Mouse (Mus musculus): ENCODE results near the gene Cog4. TPM values are rescaled to one million over a fixed set of nuclear protein-coding genes. Genes with fewer than 3 reads are reported as not detected.
A peak's percentile ranks its signal among the peaks of the same experiment; 100 is the strongest.
"Not testable (repeated sequence)": the region's sequence is repeated elsewhere in the genome, so short reads cannot be mapped to it uniquely, and the experiment has no call there.

Gene Cog4
- total RNA-seq, 2 experiments from 2014 or later: 63.5 to 67.0 TPM

DNA sequence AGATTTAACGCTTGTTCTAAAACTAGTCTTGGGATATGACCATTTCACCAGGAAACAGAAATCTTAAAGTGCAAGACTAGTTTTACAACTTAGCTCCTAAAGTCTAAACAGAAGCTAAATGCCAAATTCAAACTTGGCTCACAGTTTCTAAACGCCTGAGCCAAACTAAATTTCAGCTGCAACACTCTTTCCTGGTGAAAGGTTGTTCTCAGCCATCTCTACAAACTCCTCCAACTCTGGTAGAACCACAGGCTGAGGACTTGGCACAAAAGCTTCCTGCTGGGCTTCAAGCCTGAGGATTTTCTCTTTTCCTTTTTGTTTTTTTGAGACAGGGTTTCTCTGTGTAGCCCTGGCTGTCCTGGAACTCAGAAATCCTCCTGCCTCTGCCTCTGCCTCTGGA is 26.1 kb upstream of the Cog4 start:
- no peak for DNase-seq
- intact Hi-C loops (cut with DNase I): no loop called here

DNA sequence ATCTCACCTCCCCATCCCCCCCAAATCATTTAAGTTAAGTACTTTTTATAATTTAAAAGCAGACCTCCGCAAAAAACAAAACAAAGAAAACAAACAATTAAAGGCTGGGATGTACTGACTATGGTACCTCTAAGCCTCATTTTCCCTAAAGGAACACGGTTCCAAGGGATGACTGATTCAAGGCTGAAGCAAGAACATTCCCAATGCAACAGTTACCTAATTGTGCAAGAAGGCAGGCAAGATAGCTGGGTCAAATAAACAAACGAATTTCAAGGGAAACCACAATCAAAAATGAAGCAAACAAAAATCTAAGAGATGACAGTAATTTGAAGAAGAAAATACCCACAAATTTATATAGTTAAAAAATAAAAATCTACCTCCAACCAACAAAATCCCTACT is 24.4 kb upstream of the Cog4 start:
- DNase-seq: no peak
- intact Hi-C loops (cut with DNase I): no loop called here

DNA sequence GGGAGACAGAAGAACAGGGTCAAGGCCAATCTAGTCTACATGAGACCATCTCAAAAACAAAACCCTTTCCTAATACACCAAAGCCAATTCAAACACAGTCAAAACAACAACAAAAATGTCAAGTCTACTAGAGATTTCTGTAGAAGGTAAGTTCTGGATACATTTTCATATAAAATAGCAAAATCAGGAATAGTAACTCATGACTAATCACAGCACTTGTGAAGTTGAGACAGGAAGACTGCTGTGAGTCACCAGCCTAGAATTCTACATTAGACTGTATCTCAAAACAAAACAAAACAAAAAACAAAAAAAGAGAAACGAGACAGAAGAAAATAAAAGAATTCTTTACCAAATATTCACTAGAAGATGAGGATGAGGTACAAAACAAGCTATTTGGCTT is 21.5 kb upstream of the Cog4 start:
- DNase-seq: no peak
- intact Hi-C loops (cut with DNase I): loop anchor here (5.0 kb wide), 1 partner anchor 73 kb away; no protein-coding TSS in a partner anchor

DNA sequence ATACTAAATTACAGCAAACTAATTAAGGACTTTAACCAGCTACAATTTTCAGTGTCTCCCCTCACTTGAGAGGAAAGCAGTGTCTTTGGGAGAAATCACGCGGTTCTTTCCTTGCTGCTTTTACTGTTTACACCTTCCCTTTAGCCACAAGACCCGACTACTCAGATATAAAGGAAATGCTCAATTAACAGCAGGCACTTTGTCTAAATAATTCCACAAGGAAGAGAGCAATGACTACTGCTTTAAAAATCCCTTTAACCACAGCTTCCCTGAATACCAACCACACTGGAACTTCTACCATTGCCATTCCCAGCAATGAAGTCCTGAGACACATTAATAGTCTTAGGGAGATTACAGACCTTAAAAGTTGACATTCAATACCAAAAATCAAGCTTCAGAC is 17.9 kb upstream of the Cog4 start:
- intact Hi-C loops (cut with DNase I): loop anchor here (5.0 kb wide), 1 partner anchor 76 kb away; no protein-coding TSS in a partner anchor
- DNase-seq: no peak

DNA sequence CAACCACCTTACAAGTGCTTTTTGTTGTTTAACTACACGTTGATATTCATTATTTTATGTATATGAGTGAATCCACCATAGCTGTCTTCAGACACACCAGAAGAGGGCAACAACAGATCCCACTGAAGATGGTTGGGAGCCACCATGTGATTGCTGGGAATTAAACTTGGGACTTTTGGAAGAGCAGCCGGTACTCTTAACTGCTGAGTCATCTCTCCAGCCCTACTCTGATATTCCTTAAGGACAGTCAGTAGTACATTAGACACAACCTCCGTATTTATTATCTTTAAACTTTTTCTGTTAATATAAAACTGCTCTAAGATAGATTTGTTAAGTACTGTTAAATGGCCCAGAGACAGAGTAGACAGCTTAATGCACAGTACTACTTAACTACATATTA is 14.4 kb upstream of the Cog4 start:
- intact Hi-C loops (cut with DNase I): no loop called here
- no peak for DNase-seq

DNA sequence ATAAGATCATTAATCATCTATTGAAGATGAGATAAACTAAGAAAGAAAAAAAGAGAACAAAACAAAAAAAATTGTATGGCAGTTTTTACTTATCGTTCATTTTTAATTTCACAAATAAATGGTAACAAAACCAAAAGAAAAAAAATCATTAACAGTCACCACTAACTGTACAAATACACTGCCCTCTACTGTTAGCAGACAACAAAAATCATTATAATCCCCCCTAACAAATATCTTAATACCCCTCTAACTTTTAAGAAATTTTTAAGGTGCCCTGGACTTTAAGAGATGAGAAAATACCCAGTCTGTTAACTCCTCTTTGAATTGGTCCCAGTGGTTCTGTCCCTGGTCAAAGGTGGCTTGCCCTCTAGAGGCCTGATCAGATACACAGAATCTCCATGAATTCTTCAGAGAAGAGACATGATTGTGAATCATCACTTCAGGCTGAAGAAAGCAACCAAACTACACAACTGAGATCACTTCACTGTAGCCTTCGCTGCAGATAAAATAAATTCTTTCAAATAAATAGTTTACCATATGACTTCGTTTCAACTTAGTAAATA is 4.3 kb upstream of the Cog4 start:
- DNase-seq: no peak
- intact Hi-C loops (cut with DNase I): loop anchor here (5.0 kb wide), 1 partner anchor 90 kb away; no protein-coding TSS in a partner anchor

DNA sequence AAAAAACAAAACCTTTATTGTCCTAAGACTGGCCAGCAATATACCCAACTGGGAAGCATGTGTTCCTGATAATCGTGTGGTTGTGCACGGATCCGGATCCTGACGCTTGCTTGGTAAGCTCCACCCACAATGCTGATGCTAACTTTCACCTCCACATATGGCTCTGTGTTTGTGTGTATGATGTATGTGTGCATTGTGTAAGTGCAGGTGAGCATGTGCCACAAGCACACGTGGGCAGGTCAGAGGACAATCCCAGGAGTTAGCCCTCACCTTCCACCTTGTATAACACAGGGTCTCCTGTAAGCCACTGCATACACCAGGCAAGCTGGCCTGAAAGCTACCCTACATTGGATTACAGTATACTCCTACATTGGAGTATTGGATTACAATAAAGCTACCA is 3.2 kb upstream of the Cog4 start:
- intact Hi-C loops (cut with DNase I): loop anchor here (5.0 kb wide), 1 partner anchor 91 kb away; no protein-coding TSS in a partner anchor
- DNase-seq: no peak

DNA sequence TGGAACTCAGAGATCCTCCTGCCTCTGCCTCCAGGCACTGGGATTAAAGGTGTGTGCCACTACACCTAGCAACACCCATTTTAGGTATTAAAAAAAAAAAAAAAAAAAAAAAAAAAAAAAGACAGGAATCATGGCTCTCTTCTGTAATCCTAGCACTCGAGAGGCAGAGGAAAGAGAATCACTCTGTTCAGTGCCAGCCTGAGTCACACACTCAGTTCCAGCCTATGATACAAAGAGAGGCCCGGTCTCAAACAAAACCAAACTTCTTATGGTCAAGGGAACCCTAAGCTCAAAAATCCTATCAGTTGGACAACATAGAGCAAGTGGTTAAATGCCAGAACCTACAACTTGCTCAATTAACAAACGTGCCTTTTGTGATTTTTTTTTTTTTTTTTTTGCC is 1.5 kb upstream of the Cog4 start:
- intact Hi-C loops (cut with DNase I): loop anchor here (5.0 kb wide), 1 partner anchor 93 kb away; no protein-coding TSS in a partner anchor
- no peak for DNase-seq

DNA sequence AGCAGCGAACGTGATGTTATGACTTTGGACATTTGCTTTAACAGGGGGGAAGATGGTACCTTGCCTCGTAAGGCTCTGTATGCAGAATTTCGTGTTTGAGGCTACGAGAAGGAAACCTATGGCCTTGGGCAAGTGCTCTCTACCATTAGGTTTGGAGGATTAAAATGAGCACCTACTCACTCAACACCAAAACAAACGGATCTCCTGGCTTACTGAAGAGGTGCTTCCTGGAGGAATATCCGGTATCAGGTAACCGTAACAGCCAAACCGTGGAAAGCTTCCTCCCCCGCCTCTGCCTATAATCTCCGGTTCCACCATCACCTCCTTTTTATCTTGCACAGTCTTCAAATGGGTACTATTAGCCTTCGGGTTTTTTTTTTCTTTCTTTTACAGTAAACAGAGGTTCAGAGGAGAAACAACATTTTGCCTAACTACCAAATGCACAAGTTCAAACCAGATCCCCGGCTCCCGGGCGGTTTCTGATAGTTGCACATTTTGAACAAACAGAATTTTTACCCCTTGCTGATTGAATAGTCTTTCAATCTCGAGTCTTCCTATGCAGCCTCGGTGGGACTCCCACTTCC is 487 bp upstream of the Cog4 start:
- peak in 1 of 2 experiments; percentile 3 for DNase-seq
- intact Hi-C loops (cut with DNase I): no loop called here

DNA sequence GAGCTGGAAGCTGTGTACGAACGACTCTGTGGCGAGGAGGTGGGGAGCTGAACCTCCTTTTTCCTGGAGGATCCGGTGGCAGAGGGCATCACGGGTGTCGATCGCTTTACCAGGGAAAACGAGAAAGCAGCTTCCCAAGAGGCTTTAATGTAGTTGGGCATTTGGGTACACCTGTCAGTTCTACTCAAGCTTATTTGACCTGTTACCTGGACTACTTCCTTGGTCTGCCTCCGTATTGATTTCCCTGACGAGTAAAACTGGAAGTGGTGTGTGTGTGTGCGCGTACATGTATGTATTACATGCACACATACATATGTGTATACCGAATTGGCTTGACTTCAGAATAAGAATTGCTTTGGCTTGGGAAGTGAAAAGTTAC is 760 bp downstream of the Cog4 start:
- intact Hi-C loops (cut with DNase I): no loop called here
- DNase-seq: no peak

DNA sequence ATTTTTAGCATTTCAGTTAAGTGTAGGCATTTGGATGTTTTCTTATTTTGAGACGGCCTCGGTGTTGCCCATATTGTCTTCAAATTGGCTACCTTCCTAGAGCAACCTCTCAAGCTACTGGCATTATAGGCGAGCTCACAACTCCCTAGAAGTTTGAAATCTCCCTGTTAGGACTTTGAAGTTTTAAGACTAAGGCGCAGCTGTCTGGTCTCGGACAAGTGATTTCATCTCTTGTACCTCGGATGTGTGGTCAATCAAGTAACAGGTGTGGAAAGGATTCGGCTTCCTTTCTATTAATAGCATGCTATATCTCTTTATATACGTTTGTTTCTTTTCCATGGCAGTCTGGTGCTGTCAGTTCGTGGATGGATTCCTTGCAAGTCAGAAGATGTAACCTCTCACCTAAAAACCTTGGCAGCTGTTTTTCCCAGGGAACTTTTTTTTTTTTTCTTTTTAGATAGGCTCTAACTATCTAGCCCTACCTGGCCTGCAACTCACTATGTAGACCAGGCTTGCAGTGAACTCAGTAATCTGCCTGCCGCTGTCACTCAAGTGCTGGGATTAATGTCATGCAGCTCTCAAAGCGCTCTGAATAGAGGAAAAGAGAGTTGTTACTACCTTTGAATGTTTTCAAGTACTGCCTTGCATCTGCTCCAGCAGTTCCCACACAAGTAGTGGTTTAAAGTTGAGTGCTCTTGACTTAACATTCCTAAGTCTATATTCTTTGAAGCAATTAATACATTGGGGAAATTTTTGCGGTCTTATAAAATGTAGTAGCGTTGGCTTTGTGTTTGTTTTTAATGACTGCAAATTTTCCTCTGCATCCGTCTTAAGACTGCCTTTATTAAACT is 1.5 kb downstream of the Cog4 start:
- no peak for DNase-seq
- intact Hi-C loops (cut with DNase I): no loop called here

DNA sequence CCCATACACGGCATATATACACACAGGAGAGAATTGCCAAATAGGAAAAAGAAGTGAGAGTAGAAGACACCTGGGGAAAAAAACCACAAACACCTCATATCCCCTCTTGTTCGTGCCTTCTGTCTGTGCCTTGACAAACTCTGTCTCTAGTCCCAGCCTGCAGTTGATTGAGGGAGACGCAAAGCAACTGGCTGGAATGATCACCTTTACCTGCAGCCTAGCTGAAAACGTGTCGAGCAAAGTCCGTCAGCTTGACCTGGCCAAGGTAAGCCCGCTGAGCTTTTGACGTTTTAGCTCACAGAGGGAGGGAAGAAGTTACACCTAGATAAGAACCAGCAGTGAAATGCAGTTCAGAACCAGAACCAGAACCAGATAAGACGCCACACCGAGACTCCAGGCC is 4.8 kb downstream of the Cog4 start:
- DNase-seq: no peak
- intact Hi-C loops (cut with DNase I): no loop called here

DNA sequence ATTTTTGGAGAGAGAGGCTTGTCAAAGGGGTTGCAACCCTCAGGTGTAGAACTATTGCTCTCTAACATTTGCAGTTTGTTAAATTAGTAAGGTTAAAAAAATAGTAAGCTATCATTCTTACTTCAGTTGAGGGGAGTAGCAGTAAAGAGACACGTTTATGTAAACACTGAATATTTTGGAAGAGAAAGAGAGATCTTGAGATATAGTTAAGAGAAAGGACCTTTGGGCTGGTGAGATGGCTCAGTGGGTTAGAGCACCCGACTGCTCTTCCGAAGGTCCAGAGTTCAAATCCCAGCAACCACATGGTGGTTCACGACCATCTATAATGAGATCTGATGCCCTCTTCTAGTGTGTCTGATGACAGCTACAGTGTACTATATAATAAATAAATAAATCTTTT is 9.7 kb downstream of the Cog4 start:
- DNase-seq; intact Hi-C loops (cut with DNase I): not testable (repeated sequence)

DNA sequence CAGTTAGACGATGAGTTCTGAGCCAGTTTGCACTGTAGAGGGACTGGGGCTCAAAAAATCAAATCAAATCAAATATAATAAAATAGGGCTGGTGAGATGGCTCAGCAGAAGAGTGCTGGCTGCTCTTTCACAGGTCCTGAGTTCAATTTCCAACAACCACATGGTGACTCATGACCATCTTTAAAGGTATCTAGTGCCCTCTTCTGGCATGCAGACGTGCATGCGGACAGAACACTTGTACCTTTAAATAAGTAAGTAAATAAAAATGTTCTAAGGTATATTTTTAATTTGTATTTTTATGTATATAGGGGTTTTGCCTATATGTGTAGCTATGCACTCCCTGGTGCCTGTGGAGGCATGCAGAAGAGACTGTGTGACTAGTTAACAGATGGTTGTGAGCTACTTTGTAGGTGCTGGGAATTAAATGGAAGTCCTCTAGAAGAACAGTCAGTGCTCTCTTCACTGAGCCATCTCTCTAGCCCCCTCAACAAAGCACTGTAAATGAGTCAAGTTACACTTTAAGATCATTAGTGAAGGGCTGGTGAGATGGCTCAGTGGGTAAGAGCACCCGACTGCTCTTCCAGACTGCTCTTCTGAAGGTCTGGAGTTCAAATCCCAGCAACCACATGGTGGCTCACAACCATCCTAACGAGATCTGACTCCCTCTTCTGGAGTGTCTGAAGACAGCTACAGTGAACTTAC is 10.5 kb downstream of the Cog4 start:
- DNase-seq: no peak
- intact Hi-C loops (cut with DNase I): no loop called here

DNA sequence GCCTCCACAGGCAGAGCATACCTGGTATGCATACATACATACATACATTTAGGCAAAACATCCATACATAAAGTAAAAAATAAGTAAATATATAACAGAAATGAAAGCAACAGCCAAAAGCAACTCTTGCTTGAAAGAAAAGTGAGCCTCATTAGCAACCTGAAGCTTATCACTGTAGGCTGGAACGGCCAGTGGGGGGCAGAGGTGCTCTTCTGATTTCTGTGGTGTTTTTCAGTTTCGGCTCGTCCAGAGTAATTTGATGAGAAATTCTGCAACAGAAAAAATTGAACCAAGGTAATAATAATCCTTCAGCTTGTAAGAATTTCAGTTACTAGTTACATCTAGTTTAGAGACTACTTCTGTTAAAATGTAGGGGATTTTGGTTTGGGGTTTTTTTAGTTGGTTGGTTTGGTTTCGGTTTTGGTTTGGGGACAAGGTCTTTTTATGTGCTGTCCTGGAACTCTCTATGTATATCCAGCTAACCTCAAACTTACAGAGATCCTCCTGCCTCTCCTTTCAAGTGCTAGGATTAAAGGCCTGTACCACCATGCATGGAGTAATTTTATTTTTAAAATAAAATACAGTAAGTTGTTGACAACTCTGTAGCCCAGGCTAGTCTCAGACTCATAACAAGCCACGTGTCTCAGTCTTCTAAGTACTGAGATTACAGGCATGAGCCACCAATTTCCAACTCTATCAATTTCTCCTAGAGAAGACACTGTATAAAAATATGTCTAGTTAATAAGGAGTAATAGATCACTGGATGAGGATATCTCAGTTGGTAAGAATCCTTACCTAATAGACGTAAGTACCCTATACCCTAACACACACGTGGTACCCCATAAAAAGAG is 13.5 kb downstream of the Cog4 start:
- intact Hi-C loops (cut with DNase I): loop anchor here (5.0 kb wide), 1 partner anchor 122 kb away; no protein-coding TSS in a partner anchor
- DNase-seq: no peak

DNA sequence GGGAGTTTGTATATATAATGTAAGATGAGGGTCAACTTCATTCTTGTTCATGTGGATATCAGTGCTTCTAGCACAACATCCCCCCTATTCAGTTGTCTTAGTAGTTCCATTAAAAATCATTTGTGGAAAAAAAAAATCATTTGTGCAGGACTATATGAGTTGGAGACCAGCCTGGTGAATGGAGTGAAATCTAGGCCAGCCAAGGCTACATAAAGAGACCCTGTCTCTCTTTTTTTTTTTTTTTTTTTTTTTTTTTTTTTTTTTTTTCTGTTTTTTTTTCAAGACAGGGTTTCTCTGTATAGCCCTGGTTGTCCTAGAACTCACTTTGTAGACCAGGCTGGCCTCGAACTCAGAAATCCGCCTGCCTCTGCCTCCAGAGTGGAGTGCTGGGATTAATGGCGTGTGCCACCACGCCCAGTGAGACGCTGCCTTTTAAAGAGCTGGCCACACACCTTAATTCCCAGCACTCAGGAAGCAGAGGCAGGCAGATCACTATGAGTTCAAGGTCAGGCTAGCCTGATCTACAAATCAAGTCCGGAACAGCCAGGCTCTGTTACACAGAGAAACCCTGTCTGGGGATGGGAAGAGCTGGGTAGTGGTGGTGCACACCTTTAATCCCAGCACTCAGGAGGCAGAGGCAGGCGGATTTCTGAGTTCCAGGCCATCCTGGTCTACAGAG is 15.1 kb downstream of the Cog4 start:
- intact Hi-C loops (cut with DNase I): loop anchor here (5.0 kb wide), 1 partner anchor 121 kb away; no protein-coding TSS in a partner anchor
- DNase-seq: not testable (repeated sequence)

DNA sequence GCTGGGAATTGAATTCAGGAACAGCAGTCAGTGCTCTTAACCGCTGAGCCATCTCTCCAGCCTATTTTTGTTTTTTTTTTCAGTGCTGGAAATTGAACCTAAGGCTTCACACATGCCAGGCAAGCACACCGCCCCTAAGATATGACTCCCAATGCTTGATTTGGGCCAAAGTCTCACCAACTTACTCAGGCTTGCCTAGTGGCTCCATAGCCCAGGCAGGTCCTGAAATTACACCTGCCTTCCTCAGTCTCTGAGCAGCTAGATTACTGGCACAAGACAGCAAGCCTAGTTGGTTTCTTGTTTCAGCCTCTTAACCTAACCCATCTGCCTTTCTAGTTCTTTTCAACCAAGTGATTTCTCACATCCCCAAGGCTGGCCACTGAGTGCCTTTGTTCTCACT is 24.1 kb downstream of the Cog4 start:
- DNase-seq: no peak
- intact Hi-C loops (cut with DNase I): no loop called here

DNA sequence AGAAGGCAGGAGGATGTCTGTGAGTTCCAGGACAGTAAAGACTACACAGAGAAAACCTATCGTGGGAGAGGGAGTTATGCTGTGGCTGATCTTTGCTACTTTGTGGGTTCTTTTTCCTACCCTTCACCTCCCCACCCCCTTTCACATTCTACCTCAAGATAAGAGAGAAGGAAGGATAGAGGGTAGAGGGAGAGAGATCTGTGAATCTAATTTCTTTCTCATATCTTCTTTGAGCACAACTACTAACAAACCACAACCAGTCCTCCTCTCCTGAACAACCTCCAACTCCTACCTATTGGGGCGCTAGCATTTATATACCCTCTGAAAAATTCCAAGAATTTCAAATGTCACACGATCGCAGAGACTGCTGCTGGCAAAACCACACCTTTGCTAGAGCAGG is 31.5 kb downstream of the Cog4 start:
- intact Hi-C loops (cut with DNase I): no loop called here
- no peak for DNase-seq

DNA sequence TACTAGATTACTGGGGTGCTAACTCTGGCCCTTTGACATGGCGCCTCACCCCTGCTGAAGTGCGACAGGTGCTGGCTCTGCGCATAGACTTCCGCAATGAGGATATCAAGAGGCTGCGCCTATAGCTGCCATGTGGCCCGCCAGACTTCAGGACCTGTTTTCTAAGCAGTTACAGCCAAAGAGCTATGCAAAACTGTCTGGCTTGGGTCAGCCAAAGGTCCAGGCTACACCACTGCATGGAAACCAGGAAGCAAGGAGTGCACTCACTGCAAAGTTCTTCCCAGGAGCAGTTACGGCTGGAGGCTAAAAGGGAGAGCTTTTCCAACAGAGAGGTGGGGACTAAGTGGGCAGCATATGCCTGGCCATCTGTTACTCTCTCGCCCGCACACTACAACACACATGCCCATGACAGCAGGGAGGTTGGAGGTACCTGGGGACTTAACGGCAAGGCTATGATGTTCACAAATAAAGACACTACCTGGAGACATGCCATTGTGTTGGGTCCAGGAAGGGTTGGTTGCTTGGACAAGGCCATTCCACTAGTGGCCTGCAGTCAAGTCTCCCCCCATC is 35.4 kb downstream of the Cog4 start:
- intact Hi-C loops (cut with DNase I): no loop called here
- no peak for DNase-seq

Data from heart, postnatal 14 days (tissue).